Mouse (Mus musculus) liver, embryonic 16.5 days (tissue): ENCODE results near the gene Dazl. TPM values are rescaled to one million over a fixed set of nuclear protein-coding genes. Genes with fewer than 3 reads are reported as not detected.

Experiments used
- polyA plus RNA-seq: library from polyadenylated mRNA; unstranded; fragments of >200 nt; fragmentation: Nextera tagmentation; extraction: Ambion mirVana; gene quantifications from 2 replicates; pipeline ENCODE4 v1.2.1, GENCODE M21; 2015

Gene Dazl
- polyA plus RNA-seq, 1 experiment from 2014 or later: 0.06 TPM

Other genes starting within 250 kb of the Dazl start
- 3.9 and 4.0 TPM in 2 replicates for gene Rftn1, start 103.0 kb downstream of the Dazl start, polyA plus RNA-seq
- 1.1 and 1.5 TPM in 2 replicates for gene Plcl2, start 215.8 kb upstream of the Dazl start, polyA plus RNA-seq